Mouse (Mus musculus) ES-E14 (cell line): ENCODE measurements at regions not wholly inside any gene's neighbourhood (a gene's known extent, or its start where the extent isn't known, plus 50 kb on each side); places are given as distances from the start of the nearest gene placed in this dataset.

Experiments
- CHD2 ChIP-seq: IDR thresholded peaks from 2 replicates; pipeline ENCODE4 v1.6.1; 2014; ENCODE audit warnings: mild to moderate bottlenecking, low read depth, low read length, inconsistent platforms
- HCFC1 ChIP-seq: IDR thresholded peaks from 2 replicates; pipeline ENCODE4 v1.6.1; 2012; ENCODE audit warnings: low read length, inconsistent platforms, borderline replicate concordance; ENCODE audit not compliant: insufficient read depth
- MAFK ChIP-seq: IDR thresholded peaks from 2 replicates; pipeline ENCODE4 v1.6.1; 2014; ENCODE audit warnings: mild to moderate bottlenecking, low read depth, low read length, inconsistent platforms; ENCODE audit not compliant: insufficient read depth
- ZC3H11A ChIP-seq: IDR thresholded peaks from 2 replicates; pipeline ENCODE4 v1.6.1; 2012; ENCODE audit warnings: low read depth, mild to moderate bottlenecking, inconsistent platforms, low read length, borderline replicate concordance
- ZNF384 ChIP-seq: IDR thresholded peaks from 2 replicates; pipeline ENCODE4 v1.6.1; 2012; ENCODE audit warnings: low read depth, low read length, inconsistent platforms

GRCm38 (mm10) chr13:59348510-59348909 lies 236.5 kb downstream of the Agtpbp1 start:
- TF ChIP-seq MAFK: no peak
- no peak for TF ChIP-seq CHD2
- TF ChIP-seq ZC3H11A: no peak
- no peak for TF ChIP-seq ZNF384
- no peak for TF ChIP-seq HCFC1
